Mouse (Mus musculus) layer of hippocampus, adult 9-10 months (tissue): Measurements from ENCODE around the gene Src.
"Not testable (repeated sequence)": the region's sequence is repeated elsewhere in the genome, so short reads cannot be mapped to it uniquely, and the experiment has no call there.

ENCODE experiments used
- DNase-seq: peaks from one replicate; pipeline ENCODE4 v3.0.0; 2022; ENCODE audit warnings: low spot score

Src gene

DNA sequence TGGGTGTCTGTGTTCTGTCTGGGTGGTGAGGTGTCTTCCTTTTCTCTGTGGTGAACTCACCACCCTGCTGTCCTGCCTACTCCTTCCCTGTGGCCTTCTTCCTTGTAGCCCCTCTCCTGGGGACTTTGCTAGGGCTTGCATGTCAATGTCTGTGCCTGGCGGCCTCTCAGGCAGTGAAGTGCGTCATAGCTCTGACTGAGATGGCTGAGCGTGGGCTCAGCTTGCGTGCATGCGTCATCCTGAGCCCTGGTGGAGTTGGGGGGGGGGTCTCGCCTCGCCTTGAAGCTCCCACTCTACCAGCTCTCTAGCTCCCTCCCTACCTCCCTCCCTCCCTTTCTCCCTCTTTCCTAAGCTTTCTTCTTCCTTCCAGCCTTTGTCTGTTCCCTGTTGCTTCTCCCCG lies 60.4 kb downstream of the Src start:
- no peak for DNase-seq

DNA sequence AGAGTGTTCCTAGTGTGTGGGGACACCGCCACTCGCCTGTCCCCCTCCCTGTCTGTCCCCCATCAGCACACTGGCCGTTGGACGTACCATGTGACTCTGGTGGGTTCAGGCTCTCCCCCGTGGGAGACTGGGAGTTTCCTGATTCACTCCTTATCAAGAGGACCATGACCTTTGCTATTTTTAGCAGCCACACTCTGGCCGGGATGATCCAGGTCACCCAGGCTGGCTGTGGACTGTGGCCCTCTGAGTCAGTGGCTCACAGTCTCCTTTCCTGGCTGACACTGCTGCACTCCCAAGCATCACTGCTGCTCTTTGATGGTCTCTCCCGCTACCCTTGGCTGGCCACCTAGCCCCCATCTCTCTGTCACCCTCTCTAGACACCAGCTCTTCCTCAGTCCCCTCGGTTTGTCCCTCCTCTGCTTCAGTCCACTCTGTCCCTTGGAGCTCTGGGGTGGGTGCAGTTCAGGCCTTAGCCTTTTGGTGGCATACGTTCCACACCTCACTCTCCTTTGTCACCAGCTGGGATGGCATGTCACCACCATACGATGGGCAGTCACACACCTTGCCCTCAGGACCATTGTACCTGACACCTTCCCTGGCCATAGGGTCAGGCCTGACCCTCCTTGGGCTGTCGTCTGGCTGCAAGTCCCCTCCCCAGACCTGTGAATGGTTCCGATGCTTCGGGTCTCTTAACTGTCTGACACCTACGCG lies 61.8 kb downstream of the Src start:
- no peak for DNase-seq

DNA sequence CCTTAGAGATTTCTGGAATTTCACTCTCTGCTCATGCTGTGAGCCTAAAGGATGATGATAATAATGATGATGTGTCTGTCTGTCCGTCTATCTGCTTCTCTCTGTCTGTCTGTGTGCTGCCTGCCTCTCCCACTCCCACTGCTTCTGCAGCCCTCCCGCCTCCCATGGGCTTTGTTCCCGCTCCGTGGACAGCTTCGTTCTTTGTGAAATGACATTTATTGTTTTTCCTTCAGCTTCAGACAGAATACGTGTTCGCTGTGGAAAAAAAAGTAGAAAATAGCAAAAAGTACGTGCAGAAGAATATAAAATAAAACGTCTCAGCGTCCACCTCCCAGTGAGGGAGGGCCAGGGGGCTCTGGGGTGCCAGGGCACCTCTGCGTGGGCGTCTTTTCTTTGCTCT lies 64.5 kb downstream of the Src start:
- no peak for DNase-seq

DNA sequence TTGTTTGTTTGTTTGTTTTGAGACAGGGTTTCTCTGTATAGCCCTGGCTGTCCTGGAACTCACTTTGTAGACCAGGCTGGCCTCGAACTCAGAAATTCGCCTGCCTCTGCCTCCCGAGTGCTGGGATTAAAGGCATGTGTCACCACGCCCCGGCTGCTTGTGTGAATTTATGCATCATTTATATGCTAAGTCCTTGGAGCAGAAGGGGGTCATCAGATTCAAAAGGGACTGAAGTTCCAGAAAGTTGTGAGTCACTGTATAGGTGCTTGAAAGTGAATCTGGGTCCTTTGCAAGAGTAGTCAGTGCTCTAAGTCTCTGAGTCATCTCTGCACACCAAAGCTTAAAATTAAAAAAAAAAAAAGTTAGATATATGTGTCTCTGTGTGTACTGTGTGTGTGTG lies 68.3 kb downstream of the Src start:
- not testable (repeated sequence) for DNase-seq

DNA sequence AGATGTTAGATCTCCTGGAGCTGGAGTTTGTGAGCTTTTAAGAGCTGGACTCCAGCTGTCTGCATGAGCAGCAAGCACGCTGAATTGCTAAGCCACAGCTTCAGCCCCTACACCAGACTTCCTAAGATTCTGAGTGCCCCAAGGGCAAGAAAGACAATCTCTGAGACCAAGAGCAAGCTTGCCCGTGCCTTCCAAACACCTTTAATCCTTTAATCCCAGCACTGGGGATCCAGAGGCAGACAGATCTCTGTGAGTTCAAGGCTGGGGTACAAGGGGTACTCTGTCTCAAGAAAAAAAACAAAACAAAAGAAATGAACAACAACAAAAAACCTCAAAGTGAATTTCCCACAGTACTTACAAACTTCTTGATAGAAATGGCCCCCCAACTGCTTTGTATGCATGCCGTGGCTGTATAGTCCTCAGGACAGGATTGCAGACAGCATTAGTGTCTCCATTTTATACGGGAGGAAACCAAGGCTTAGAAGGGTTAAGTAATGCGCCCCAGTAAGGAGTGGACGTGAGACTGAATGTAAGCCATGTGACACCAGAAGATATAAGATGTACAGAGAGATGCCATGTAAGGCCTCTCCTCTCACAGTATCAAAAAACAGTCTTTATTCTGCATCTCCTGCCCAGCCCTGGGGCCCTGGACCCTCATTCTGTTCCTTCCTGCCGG lies 68.9 kb downstream of the Src start:
- DNase-seq, result no peak

DNA sequence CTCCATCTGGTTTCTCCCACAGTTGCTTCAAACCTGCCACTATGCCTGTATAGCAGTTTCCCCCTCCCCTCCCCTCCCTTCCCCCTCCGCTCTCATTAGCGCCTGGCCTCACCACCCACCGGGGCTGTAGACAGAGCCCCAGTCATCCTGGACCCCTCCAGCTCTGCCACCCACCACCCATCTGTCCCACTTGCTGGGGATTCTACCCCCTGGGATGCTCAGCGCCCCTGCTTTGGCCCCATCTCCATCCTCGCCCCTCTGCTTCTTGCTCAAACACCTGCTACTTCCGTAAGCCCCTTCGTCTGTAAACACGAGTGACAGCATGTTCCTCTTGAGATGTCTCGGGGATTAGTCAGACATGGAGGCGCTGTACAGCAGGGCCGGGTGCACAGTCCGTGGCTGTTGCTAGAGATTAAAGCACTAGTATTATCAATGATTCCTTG lies 69.5 kb downstream of the Src start:
- DNase-seq, result no peak

DNA sequence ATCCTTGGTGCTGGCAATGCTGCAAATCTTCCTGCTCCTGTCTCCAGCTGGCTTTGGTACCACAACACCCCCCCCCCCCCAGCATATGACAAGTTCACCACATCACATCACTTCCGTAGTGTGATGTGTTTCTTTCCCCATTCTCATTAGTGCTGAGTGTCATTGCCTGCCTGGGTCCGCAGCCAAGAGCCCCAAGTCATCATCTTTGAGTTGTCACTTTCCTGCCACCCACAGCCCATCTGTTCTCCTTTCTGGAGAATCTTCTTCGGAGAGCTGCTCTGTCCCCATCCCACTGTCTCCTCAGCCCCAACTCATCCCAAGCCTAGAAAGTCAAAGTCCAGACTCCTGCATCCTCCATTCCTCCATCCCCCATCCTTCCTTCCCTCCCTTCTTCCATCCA lies 75.0 kb downstream of the Src start:
- no peak for DNase-seq

DNA sequence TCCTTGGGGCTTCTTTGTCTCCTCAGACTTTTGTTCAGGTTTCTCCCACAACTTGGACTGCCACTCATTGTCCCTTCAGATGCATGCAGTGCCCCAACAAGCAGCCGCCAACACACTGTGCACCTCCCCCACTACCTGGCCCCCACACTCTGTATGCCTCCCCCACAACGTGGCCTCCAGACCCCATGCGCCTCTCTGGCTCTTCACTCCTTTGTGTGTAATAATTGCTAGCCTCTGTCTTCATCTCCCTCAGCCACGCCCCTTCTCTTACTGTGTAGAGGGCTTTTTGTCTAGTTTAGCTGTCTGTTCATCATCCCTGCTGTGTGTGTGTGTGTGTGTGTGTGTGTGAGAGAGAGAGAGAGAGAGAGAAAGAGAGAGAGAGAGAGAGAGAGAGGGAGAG lies 80.3 kb downstream of the Src start:
- no peak for DNase-seq

DNA sequence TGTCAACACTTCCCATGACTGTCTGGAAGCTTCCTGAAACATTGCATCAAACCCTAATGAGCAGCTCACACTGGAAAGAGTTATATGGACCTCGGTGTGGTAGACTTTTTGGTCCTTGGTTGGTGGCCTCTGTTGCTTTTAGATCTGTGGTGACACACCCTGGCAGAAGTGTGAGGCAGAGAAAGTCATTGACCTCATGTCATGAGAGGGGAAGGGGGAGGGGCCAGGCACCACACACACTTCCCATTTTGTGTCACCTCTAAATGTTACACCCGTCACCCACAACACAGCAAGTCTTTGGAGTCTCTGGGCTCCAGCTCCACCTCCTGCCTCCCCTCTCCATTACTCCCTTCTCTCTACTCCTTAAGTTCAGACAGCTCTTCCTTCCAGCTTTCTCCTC lies 82.1 kb downstream of the Src start:
- DNase-seq, result no peak

DNA sequence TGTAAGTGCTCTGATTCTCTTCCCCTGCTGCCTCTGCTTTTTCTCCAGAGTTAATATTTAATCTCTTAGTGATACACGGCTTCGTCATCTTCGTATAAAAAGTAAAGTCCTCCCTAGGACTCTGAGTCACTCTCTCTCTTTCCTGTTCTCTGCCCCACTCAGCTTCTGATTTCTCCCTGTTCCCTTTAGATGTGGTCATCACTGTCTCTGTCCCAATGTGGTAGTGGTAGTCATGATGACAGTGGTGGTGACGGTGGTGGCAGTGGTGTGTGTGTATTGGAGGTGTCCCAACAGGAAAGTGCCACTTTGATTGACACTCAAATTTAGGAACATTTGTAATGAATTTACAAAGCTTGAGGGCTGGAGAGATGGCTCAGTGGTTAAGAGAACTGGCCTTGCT lies 83.1 kb downstream of the Src start:
- DNase-seq, result no peak

DNA sequence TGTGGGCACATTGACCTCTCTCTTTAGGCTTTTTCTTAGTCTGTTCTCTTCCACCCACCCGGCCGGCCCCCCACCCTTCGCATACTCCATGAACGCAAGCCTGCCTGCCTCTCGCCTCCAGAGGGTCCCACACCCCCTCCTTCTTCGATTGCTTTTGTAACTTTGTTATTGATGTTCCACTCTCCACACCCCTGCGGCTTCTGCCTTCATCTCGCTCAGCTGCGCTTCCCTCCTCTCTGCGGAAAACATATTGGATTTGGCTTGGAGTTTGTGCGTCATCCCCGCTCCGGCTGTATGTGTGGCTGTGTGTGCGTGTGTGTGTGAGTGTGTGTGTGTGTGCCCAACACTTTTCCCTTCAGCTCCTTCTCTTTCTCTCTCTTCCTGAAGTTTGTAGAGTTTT lies 88.5 kb downstream of the Src start:
- DNase-seq, result no peak

DNA sequence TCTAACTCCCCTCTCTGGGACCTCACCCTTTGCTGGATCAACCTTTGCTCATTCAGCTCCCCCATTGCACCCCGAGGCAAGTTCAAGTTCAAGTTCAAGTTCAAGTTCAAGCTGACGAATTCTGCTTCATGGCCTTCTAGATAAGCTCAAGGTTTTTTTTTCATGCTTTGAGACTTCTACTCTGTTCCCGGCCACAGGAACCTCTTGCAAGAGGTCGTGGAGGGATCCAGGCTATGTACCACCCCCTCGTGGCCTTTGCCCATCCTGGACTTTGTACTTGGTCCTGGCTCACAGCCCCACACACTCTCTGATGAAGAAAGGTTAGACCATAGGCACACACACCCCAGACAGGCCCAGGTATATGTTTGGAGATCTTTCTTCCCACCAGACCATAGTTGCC lies 90.9 kb downstream of the Src start:
- no peak for DNase-seq

DNA sequence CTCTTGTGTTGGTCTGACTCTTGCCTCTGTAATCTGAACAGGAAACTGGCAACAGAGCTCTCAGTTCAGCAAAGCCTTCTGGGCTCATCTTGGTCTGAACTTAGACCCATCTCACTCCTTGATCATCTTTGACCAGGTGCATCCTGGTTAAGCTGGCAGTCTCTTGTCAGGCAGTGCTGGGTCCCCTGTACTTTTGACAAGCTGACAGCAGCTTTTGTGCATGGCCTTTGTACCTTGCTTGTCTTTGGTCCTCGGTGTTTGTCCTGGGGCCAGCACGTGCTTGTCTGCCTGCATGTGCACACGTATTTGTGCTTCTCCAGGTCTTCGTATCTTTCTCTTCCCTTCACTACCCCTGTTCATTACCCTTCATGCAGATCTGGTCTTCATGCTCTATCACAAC lies 91.8 kb downstream of the Src start:
- DNase-seq, result no peak

DNA sequence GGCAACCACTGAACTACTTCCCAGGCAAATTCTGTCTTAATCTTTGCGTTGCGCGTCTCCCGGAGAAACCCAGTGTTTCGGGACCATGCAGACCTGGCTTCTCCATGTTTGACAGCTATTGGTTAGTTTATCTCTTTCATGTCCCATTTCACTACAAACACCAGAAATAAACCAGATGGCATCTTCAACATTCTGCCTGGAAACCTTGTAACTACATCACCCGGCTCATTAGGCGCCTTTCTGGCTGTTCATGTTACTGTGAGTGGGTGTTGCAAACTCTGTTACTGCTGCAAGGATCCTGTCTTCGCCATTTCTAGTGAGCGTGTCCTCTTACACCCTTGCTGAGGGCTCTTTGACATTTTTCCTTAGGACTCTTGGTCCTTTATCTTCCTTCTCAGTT lies 94.6 kb downstream of the Src start:
- peak; percentile 79 for DNase-seq

DNA sequence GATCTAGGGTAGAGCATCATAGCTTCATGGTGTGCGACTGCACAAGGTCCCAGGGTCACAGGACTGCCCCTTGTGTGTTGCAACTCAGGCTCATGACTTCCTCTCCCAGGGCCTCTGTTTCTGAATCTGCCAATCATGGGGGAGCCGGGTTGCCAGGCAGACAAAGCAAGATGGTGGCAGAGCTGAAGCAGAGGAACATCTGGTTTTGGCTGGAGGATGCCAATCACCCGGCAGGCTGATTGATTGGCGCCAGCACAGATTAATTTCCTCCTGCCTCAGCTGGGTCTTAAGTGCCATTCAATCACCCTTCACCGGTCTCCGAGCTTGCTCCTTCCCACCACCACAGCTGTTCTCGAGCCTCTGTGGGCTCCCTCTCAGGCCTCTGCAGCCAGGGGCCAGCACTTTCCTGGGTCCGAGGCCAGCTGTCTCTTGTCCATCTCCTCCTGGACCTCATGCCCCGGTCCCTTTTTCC lies 95.5 kb downstream of the Src start:
- no peak for DNase-seq

DNA sequence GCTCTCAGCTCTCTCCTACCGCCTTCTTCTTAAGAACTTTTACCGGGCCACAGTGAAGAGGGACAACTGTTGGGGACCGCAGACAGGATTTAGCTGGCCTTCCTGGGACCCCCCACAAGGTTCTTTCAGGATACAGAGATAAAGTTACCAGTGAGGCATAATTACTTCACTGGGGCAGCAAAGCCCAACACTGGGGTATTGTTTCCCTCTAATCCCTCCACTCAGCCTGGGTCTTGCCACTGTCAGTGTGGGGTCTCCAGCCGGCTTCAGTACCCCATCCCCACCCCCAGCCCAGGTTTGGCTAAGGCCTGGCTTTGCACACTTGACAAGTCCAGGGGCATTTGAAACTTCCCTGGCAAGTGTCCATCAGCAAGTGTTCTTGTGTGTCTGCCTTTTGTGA lies 96.1 kb downstream of the Src start:
- no peak for DNase-seq

DNA sequence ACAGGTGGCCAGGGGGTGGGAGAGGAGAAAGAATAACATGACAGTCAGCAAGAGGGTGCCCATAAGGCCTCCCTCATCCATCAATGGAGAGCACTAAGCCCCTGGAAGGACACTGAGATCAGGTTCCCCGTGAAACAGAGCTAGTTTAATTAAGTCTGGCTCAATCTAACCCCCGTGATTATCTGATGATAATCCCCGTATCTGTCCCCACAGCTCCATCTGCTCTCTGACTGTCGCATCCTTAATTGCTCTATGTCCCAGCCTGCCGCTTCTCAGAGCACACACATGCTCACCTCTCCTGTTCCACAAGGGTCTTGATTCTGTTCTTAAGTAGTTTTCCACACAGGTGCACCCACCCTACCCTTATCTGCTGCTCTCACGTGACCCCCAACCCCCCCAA lies 99.3 kb downstream of the Src start:
- no peak for DNase-seq

DNA sequence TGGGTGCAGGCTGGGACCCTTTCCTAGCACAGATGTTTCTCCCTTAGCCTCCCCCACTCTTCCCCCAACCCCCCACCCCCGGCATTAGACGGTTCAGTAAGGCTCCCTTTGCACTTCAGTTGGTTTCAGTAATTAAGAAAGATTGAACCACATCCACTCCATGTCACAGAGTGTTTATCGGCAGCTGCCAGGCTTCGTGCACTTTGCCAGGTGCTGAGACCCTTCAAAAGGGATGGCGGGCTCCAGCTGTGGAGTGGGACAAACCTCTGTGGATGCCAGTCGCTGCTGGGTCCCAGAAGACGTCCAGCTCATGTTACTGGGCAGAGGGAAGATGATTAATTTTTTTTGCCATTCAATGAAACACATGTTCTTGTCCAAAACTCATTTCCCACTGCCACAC lies 100.2 kb downstream of the Src start:
- DNase-seq, result no peak

DNA sequence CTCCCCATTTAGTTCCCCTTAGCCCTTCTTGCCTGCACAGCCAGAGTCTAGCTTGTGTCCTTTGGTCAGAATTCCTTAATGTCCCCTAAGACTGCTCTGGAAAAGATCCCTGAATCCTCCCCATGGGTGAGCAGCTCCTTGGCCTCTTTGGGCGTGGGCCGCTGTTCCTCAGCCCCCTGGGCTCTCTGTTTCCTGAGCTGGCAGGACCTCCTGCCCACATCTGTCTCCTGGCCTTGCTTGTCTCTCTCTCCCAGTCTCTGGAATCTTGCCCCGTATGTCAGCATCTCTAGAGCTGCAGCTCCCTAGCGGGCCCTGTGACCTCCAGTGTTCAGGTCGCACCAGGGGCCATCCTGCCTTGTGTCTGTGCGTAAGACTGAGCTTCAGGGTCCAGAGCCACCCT lies 101.2 kb downstream of the Src start:
- no peak for DNase-seq

DNA sequence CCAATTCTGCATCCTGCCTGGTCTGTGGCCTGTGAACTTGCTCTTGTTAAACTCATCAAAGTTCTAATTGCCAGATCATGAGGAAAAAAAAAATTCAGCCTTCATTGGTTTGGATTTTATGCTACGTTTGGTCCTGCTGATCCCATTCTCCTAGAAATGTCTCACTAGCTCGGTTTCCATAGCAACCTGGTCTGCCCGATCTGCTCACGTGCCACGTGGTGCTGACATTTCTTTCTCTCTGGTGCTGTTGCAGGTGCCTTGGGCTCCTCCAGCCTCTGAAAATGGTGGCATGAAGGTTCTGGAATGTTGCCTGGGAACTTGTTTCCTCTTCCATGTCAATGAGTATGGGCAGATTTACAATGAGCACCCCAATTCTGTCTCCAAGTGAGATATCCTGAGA lies 102.3 kb downstream of the Src start:
- peak; percentile 53 for DNase-seq
